Mouse (Mus musculus) Patski (cell line): ENCODE results near the gene Acrbp. TPM values are rescaled to one million over a fixed set of nuclear protein-coding genes. Genes with fewer than 3 reads are reported as not detected.

Source experiments
- ATAC-seq: fragments of 100-300 bp; one replicate; pipeline ENCODE4 v1.8.0; 2021
- CTCF ChIA-PET: fragments of 350-600 bp; sonication (Branson Sonifier 250); formaldehyde crosslinking; loops from one replicate; lab custom pipeline; 2022; ENCODE audit warnings: inconsistent platforms; lab: Charles Lee
- POLR2A ChIA-PET: fragments of 350-600 bp; sonication (Branson Sonifier 250); formaldehyde crosslinking; loops from one replicate; lab custom pipeline; 2022; ENCODE audit warnings: antibody characterized with exemption, inconsistent platforms; lab: Charles Lee
- DNase-seq: peaks from one replicate; pipeline ENCODE4 v3.0.0-alpha.2; 2011; ENCODE audit warnings: low read depth, low spot score
- H3K27me3 ChIP-seq: fragments of 371-371 bp; one replicate; pipeline ENCODE4 v1.5.1; 2021
- CTCF ChIP-seq: fragments of 100-300 bp; IDR thresholded peaks from one replicate; pipeline ENCODE4 v1.5.1; 2021
- in situ Hi-C: fragments of 300-500 bp; cut with MboI; formaldehyde crosslinking; loops from 3 replicates; pipeline ENCODE4 v1.11.1; 2018; ENCODE audit warnings: low pct_unique_long_range_greater_than_20kb, mixed read lengths
- polyA plus RNA-seq: library from polyadenylated mRNA; unstranded; gene quantifications from one replicate; pipeline ENCODE4 v1.2.3, GENCODE M21; 2021

Gene Acrbp
- polyA plus RNA-seq, 1 experiment from 2014 or later = 9.7 TPM

DNA sequence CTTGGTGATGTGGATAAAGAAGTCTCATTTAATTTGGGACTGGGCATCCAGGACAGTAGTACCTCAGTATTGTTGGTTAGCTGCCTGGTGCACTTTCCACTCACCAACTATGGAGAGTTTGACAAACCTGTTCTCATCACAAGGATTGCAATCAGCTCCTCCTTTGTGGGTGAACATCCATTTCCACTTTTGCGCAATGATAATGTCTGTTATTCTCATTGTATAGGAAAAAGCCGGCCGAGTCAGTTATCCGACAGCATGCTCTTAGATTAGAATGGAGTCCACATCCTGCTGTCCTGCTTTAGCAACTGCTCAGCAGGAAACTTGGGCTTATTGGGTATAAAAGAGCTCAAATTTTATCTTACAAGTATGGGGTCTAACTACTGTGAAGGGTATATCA is 10.8 kb upstream of the Acrbp start:
- ChIA-PET POLR2A (interaction anchor here (0.7 to 1.5 kb wide), 5 partner anchors 18 to 102 kb away, joined by 3 to 5 read pairs (median 4); partner anchors contain the start of gene Zfp384), CTCF (interaction anchor here (0.8 to 1.9 kb wide), 5 partner anchors 8 to 135 kb away, joined by 3 to 6 read pairs (median 3); no protein-coding TSS in a partner anchor)
- H3K27me3 ChIP-seq = no peaks in the 10 kb centered on the region
- no peak for TF ChIP-seq CTCF
- no peak for ATAC-seq
- in situ Hi-C loops = no loop called here
- DNase-seq = no peak

DNA sequence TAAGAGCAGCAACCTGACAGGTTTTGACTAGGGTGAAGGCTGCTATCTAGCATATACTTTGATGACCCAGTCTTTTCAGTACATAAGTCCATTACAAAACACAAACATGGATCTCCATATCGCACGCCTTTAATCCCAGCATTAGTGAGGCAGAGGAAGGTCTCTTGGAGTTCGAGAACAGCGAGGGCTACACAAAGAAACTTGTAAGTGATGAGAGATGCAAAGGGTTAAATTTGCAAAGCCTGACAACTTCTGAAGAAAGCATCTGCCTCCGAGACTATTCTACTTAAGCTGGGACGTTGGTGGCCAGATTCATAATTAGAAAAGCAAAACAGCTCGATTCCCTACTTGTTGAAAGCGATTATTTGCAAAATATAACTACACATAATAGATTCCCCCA is 10.4 kb upstream of the Acrbp start:
- no peak for TF ChIP-seq CTCF
- no peaks in the 10 kb centered on the region for H3K27me3 ChIP-seq
- POLR2A ChIA-PET = interaction anchor here (0.7 to 1.2 kb wide), 4 partner anchors 30 to 102 kb away, joined by 3 to 5 read pairs (median 4); partner anchors contain the start of gene Zfp384
- in situ Hi-C loops = no loop called here
- CTCF ChIA-PET = interaction anchor here (1.1 to 1.9 kb wide), 3 partner anchors 9 to 49 kb away, joined by 3 to 6 read pairs (median 3); no protein-coding TSS in a partner anchor
- DNase-seq (no peak), ATAC-seq (no peak)

DNA sequence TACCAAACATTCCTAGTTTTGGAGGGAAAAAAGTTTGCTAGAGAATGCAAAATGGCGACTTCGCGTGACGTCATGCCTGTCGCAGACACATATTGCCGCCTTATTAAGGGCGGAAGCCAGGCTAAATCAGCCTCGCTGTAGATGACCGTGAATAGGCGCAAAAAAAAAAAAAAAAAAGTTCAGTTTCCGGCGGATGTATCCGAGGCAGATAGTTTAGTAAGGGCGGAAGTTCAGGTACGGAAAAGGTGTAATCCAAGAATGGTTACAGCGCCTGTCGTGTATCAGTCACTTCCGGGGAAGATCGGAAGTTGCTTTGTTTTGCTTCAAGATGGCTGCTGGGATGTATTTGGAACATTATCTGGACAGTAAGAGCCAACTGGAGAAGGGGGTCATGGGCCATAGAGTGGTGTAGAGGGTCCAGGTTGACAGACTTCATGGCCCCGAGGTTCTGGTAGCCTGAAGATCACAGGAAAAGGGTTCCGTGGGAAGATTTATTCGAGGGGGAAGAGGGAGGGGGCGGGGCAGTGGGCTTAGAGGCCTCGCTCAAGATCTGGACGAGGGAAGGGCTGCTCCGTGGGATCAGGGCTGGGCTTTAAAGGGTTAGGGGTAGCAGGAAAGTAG is 9.8 kb upstream of the Acrbp start, which contains the start of gene Ing4:
Gene Ing4 (plus strand): TSS at position 228 of the 621 bp plus-strand sequence.
- ATAC-seq (peak; percentile 84), DNase-seq (peak; percentile 92)
- no peak for TF ChIP-seq CTCF
- no peaks in the 10 kb centered on the region for H3K27me3 ChIP-seq
- in situ Hi-C loops = loop anchor here (5.0 kb wide), 1 partner anchor 43 kb away; no protein-coding TSS in a partner anchor
- ChIA-PET CTCF (interaction anchor here (1.1 to 1.9 kb wide), 3 partner anchors 9 to 48 kb away, joined by 3 to 6 read pairs (median 3); no protein-coding TSS in a partner anchor), POLR2A (interaction anchor here (0.8 to 1.2 kb wide), 2 partner anchors 38 to 103 kb away, joined by 3 to 5 read pairs; no protein-coding TSS in a partner anchor)

DNA sequence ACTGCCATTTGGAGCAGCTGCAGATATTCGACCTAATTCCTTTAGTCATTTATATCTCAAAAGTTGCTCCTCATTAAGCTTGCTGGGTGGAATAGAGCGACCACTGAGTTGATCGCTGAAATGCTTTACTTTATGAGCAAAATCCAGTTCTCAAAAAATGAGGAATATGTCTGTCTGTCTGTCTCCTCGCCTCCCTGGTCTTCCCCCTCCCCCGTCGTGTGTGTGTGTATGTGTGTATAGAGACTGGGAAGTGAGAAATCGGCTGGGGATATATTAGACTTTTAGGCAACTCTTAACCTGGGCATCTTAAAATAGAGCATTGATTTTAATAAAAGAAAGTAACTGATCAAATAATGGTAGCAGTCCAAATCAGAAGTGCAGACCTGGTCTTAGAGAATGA is 9.3 kb upstream of the Acrbp start:
- no peak for ATAC-seq
- TF ChIP-seq CTCF = no peak
- in situ Hi-C loops = loop anchor here (5.0 kb wide), 1 partner anchor 42 kb away; no protein-coding TSS in a partner anchor
- POLR2A ChIA-PET = no interaction called here
- H3K27me3 ChIP-seq = no peaks in the 10 kb centered on the region
- CTCF ChIA-PET = no interaction called here
- no peak for DNase-seq

DNA sequence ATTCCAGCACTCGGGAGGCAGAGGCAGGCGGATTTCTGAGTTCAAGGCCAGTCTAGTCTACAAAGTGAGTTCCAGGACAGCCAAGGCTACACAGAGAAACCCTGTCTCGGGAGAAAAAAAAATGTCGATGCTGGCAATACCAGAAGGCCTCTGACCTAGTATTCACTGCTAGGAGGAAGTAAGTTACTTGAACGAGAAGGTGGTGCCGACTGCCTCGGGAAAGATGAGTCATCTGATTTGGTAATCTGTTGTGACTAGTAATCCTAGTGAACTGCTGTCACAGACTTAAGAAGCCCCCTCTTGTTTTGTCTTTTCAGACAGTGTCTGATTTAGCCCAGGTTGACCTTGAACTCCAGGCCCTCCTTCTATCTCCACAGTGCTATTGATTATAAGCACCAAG is 8.4 kb upstream of the Acrbp start:
- no peaks in the 10 kb centered on the region for H3K27me3 ChIP-seq
- no peak for ATAC-seq
- no peak for DNase-seq
- no peak for TF ChIP-seq CTCF
- in situ Hi-C loops = loop anchor here (5.0 kb wide), 1 partner anchor 41 kb away; no protein-coding TSS in a partner anchor
- ChIA-PET POLR2A (no interaction called here), CTCF (interaction anchor here (0.9 kb wide), 1 partner anchor 10 kb away, joined by 3 read pairs; no protein-coding TSS in a partner anchor)

DNA sequence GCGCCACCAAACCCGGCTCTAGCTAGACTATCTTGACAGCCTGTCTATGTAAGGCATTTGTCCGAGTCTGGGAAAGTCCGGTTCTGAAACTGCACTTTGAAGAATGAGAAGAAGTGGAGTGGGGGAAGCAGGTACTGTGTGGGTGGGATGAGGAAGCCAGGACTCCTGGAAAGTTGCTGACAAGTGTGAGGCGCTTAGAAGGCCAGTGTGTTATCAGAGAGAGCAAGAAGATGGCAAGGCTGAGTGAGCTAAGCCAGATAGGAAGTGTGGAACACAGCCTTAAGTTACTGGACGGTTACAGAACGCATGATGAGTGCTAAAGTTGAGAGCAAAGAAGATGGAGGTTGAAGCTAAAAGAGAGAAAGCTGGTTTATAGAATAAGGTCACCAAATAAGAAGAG is 7.4 kb upstream of the Acrbp start:
- DNase-seq = no peak
- in situ Hi-C loops = loop anchor here (5.0 kb wide), 1 partner anchor 40 kb away; no protein-coding TSS in a partner anchor
- TF ChIP-seq CTCF = no peak
- H3K27me3 ChIP-seq = no peaks in the 10 kb centered on the region
- POLR2A ChIA-PET = no interaction called here
- CTCF ChIA-PET = interaction anchor here (0.7 to 0.9 kb wide), 2 partner anchors 9 to 43 kb away, joined by 3 read pairs; no protein-coding TSS in a partner anchor
- no peak for ATAC-seq

DNA sequence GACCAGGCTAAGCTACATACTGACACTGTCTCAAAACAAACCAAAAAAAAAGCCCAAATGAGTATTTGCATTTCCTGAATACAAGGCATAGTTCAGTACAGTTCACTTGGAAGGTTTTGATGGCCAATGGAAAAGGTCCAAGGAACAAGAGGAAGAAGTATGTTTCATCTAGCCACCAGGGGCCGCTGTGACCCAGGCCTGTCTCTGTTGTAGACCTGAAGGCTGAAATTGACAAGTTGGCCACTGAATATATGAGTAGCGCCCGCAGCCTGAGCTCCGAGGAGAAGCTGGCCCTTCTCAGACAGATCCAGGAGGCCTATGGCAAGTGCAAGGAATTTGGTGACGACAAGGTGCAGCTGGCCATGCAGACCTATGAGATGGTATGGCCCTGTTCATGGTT is 2.8 kb upstream of the Acrbp start:
- no peaks in the 10 kb centered on the region for H3K27me3 ChIP-seq
- ATAC-seq (no peak), DNase-seq (no peak)
- ChIA-PET POLR2A (no interaction called here), CTCF (interaction anchor here (0.7 to 2.5 kb wide), 15 partner anchors 9 to 215 kb away, joined by 3 to 8 read pairs (median 4); no protein-coding TSS in a partner anchor)
- TF ChIP-seq CTCF = no peak
- in situ Hi-C loops = no loop called here

DNA sequence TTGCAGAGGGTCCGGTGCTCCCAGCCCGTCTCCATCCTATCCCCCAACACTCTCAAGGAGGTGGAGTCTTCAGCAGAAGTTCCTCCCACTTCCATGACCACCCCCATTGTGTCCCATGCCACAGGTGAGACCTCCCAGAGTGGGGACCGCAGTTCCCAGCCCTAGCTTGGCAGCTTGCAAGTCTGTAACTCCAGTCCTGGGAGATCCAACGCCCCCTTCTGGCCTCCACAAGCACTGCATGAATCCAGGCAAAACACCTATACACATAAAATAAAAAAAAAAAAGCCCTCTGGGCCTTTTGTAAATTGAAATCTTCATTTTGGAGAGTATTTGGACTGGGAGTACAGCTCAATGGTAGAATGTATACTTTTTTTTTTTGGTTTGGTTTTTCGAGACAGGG is 1.7 kb downstream of the Acrbp start:
- TF ChIP-seq CTCF = no peak
- DNase-seq (no peak), ATAC-seq (no peak)
- ChIA-PET CTCF (interaction anchor here (1.6 kb wide), 1 partner anchor 10 kb away, joined by 3 read pairs; no protein-coding TSS in a partner anchor), POLR2A (no interaction called here)
- in situ Hi-C loops = no loop called here
- H3K27me3 ChIP-seq = no peaks in the 10 kb centered on the region

DNA sequence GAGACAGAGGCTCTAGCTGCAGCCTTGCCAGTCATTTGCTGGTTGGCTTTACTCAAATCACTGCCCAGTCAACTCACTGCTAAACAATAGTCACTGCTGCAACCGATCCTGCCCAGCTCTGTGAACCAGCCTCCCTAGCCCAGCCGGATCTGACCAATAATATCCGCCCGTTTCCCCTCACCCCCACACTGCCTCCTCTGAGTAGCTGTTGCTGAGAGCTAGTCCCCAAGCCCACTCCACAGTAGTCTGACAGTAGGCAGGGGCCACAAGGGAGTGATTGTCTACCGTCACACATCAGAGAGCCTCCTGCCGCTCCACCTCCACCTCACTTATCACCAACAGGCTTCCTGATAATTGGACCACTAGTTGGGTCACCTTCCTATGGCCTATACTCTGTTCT is 12.0 kb downstream of the Acrbp start:
- no peaks in the 10 kb centered on the region for H3K27me3 ChIP-seq
- DNase-seq = no peak
- ChIA-PET POLR2A (no interaction called here), CTCF (interaction anchor here (1.4 to 2.2 kb wide), 2 partner anchors 14 to 50 kb away, joined by 3 to 5 read pairs; no protein-coding TSS in a partner anchor)
- no peak for ATAC-seq
- in situ Hi-C loops = no loop called here
- TF ChIP-seq CTCF = no peak

DNA sequence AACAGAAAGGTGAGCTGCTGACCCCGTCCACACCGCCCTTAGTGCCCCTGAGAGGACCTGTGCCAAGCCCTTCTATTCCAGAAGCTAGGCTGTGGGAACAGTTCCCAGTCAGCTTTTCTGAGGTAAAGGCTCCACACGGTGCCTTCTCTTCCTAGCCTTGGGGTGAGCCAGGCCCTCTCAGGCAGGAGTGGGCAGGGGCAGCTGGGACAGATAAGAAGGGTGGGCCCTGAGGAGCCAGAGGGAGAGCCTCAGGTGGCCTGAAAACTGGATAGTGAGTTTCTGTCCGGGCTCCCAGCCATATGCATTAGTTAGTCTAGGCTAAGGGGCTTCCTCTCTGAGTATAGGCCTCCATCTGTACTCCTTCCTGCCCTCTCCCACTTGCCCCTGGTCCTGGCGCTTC is 13.0 kb downstream of the Acrbp start:
- CTCF ChIA-PET = interaction anchor here (1.4 to 2.2 kb wide), 3 partner anchors 10 to 49 kb away, joined by 3 to 5 read pairs (median 5); no protein-coding TSS in a partner anchor
- in situ Hi-C loops = no loop called here
- no peaks in the 10 kb centered on the region for H3K27me3 ChIP-seq
- POLR2A ChIA-PET = no interaction called here
- DNase-seq = no peak
- no peak for ATAC-seq
- TF ChIP-seq CTCF = no peak
